Mouse (Mus musculus): ENCODE measurements around the gene Umod.

Umod gene

GRCm38 (mm10) chr7:119441938-119442337 lies 37.1 kb downstream of the Umod start:
- in situ Hi-C loops (cut with MboI) = no loop called here

GRCm38 (mm10) chr7:119427180-119427616 lies 51.9 kb downstream of the Umod start:
- in situ Hi-C loops (cut with MboI) = no loop called here

DNA sequence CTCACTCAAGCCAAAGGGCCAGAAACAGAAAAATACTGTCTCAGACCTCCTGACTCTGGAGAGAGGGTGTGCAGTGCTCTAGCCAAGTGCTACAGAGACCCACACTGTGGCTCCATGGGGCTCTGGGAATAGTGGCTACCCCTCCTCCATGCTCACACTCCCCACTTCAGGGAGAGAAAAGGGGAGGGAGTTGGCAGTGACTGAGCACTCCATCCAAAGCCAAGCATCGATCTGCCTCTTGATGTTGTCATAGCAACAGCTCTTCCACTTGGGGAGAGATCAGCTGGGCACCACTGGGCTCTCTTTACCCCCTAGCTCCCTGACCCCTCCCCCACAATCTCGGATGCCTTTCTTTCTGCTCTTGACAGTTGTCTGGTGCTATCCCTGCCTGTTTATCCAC lies 58.4 kb downstream of the Umod start:
- in situ Hi-C loops (cut with MboI) = no loop called here

GRCm38 (mm10) chr7:119418523-119418922 lies 60.6 kb downstream of the Umod start:
- in situ Hi-C loops (cut with MboI) = no loop called here
